Mouse (Mus musculus): ENCODE results near the gene Ubr3.

Gene Ubr3

GRCm38 (mm10) chr2:69897039-69897617, at the start of gene Ubr3:
Gene Ubr3 (plus strand): TSS chr2:69897246.
- DNase-seq (ENCODE audit: low read depth, low spot score): peak; percentile 86

- no peak for DNase-seq (ENCODE audit: low read depth, low spot score)
Observed at GRCm38 (mm10) chr2:69849215-69849614, 47.8 kb upstream of the Ubr3 start.

- no peak for DNase-seq (ENCODE audit: low read depth, low spot score)
Observed at GRCm38 (mm10) chr2:69851427-69852058, 45.5 kb upstream of the Ubr3 start.

- DNase-seq (ENCODE audit: low read depth, low spot score): no peak
Observed at GRCm38 (mm10) chr2:69856392-69856791, 40.7 kb upstream of the Ubr3 start.

GRCm38 (mm10) chr2:69857882-69858281, 39.2 kb upstream of the Ubr3 start:
- DNase-seq (ENCODE audit: low read depth, low spot score): no peak

GRCm38 (mm10) chr2:69860972-69861452, 36.0 kb upstream of the Ubr3 start:
- DNase-seq (ENCODE audit: low read depth, low spot score): peak; percentile 8

GRCm38 (mm10) chr2:69861485-69862091, 35.5 kb upstream of the Ubr3 start, which contains the start of gene Ssb:
Gene Ssb (plus strand): TSS chr2:69861562.
- DNase-seq (ENCODE audit: low read depth, low spot score): peak; percentile 85

- no peak for DNase-seq (ENCODE audit: low read depth, low spot score)
Observed at GRCm38 (mm10) chr2:69862117-69862657, 34.9 kb upstream of the Ubr3 start.

GRCm38 (mm10) chr2:69883990-69884391, 13.1 kb upstream of the Ubr3 start:
- DNase-seq (ENCODE audit: low read depth, low spot score): no peak

GRCm38 (mm10) chr2:69884581-69884980, 12.5 kb upstream of the Ubr3 start:
- DNase-seq (ENCODE audit: low read depth, low spot score): no peak

- DNase-seq (ENCODE audit: low read depth, low spot score): no peak
Observed at GRCm38 (mm10) chr2:69885050-69885449, 12.0 kb upstream of the Ubr3 start.

- peak; percentile 58 for DNase-seq (ENCODE audit: low read depth, low spot score)
Observed at GRCm38 (mm10) chr2:69885451-69886305, 11.4 kb upstream of the Ubr3 start, which contains the start of gene Mettl5. Gene Mettl5 (minus strand): TSS chr2:69885615.

GRCm38 (mm10) chr2:69888957-69889356, 8.1 kb upstream of the Ubr3 start:
- DNase-seq (ENCODE audit: low read depth, low spot score): no peak

GRCm38 (mm10) chr2:69890843-69891242, 6.2 kb upstream of the Ubr3 start:
- no peak for DNase-seq (ENCODE audit: low read depth, low spot score)

- DNase-seq (ENCODE audit: low read depth, low spot score): no peak
Observed at GRCm38 (mm10) chr2:69893145-69893544, 3.9 kb upstream of the Ubr3 start.

GRCm38 (mm10) chr2:69893891-69894290, 3.2 kb upstream of the Ubr3 start:
- no peak for DNase-seq (ENCODE audit: low read depth, low spot score)

GRCm38 (mm10) chr2:69895502-69896223, 1.4 kb upstream of the Ubr3 start:
- no peak for DNase-seq (ENCODE audit: low read depth, low spot score)

- no peak for DNase-seq (ENCODE audit: low read depth, low spot score)
Observed at GRCm38 (mm10) chr2:69896224-69896581, 843 bp upstream of the Ubr3 start.

- DNase-seq (ENCODE audit: low read depth, low spot score): no peak
Observed at GRCm38 (mm10) chr2:69897618-69898575, 851 bp downstream of the Ubr3 start.

- no peak for DNase-seq (ENCODE audit: low read depth, low spot score)
Observed at GRCm38 (mm10) chr2:69903541-69903940, 6.5 kb downstream of the Ubr3 start.

Measured in brain, embryonic 18.5 days (tissue).